Mouse (Mus musculus): ENCODE measurements around the gene Unc93a2. TPM values are rescaled to one million over a fixed set of nuclear protein-coding genes. Genes with fewer than 3 reads are reported as not detected.

The Unc93a2 gene
- 0.04 and 0.09 TPM in 2 replicates for polyA plus RNA-seq (2012; rRNA removed)

GRCm38 (mm10) chr17:7385364-7385763 lies at the start of gene Unc93a2:
Unc93a2 (minus strand) TSS chr17:7385464.

GRCm38 (mm10) chr17:7371879-7372278 lies 13.4 kb downstream of the Unc93a2 start, which contains the start of gene Gm49630:
Gm49630 (minus strand) TSS chr17:7371979.

GRCm38 (mm10) chr17:7352596-7352995 lies 32.7 kb downstream of the Unc93a2 start, which contains the start of gene Ttll2:
Ttll2 (minus strand) TSS chr17:7352696.

GRCm38 (mm10) chr17:7324346-7324745 lies 60.9 kb downstream of the Unc93a2 start, which contains the start of gene Tcp10a:
Tcp10a (plus strand) TSS chr17:7324646.

Other genes starting within 250 kb of the Unc93a2 start
- gene Rps6ka2, start 215.3 kb downstream of the Unc93a2 start, polyA plus RNA-seq (2012; rRNA removed) = 24.9 and 27.7 TPM in 2 replicates
- gene Tcp10a, start 60.8 kb downstream of the Unc93a2 start, polyA plus RNA-seq (2012; rRNA removed) = 0.06 and 0.08 TPM in 2 replicates
- gene Ttll2, start 32.8 kb downstream of the Unc93a2 start, polyA plus RNA-seq (2012; rRNA removed) = not detected in 2 replicates
- gene Gm49630, start 13.5 kb downstream of the Unc93a2 start, polyA plus RNA-seq (2012; rRNA removed) = not detected in 2 replicates